Mouse (Mus musculus) spleen, postnatal 4 days (tissue): ENCODE measurements around the gene Fasn.
"Not testable (repeated sequence)": the region's sequence is repeated elsewhere in the genome, so short reads cannot be mapped to it uniquely, and the experiment has no call there.

Experiments used
- DNase-seq, 2 experiments: peaks; one replicate each; pipeline ENCODE4 v3.0.0; 2022; ENCODE audit warnings: low spot score in 2 of 2

Fasn gene

GRCm38 (mm10) chr11:120798244-120798643 is 26.1 kb downstream of the Fasn start:
- no peak for DNase-seq

GRCm38 (mm10) chr11:120796614-120796946 is 27.8 kb downstream of the Fasn start:
- DNase-seq = no peak

- peak; percentile 97 to 99 for DNase-seq
Observed at GRCm38 (mm10) chr11:120795756-120796613, 28.4 kb downstream of the Fasn start, which contains the start of gene Dus1l. Gene Dus1l (minus strand): TSS chr11:120796403.

GRCm38 (mm10) chr11:120792652-120793051 is 31.7 kb downstream of the Fasn start:
- DNase-seq = no peak

GRCm38 (mm10) chr11:120789810-120790209 is 34.5 kb downstream of the Fasn start:
- no peak for DNase-seq

GRCm38 (mm10) chr11:120789355-120789754 is 35.0 kb downstream of the Fasn start:
- no peak for DNase-seq

- DNase-seq = not testable (repeated sequence)
Observed at GRCm38 (mm10) chr11:120788460-120788859, 35.9 kb downstream of the Fasn start.

GRCm38 (mm10) chr11:120785145-120785544 is 39.2 kb downstream of the Fasn start:
- no peak for DNase-seq

GRCm38 (mm10) chr11:120784064-120784791 is 40.1 kb downstream of the Fasn start, which contains the start of the genes Rfng and Gps1:
Gene Rfng (minus strand): TSS chr11:120784207.
Gene Gps1 (plus strand): TSS chr11:120784272.
- DNase-seq = peak; percentile 83 to 91

- DNase-seq = peak in 1 of 2 experiments; percentile 72
Observed at GRCm38 (mm10) chr11:120783426-120784063, 40.8 kb downstream of the Fasn start.

GRCm38 (mm10) chr11:120781361-120781760 is 43.0 kb downstream of the Fasn start:
- DNase-seq = not testable (repeated sequence)

- no peak for DNase-seq
Observed at GRCm38 (mm10) chr11:120779876-120780275, 44.5 kb downstream of the Fasn start.

- no peak for DNase-seq
Observed at GRCm38 (mm10) chr11:120777123-120777522, 47.2 kb downstream of the Fasn start.

- peak; percentile 92 to 98 for DNase-seq
Observed at GRCm38 (mm10) chr11:120775774-120776469, 48.4 kb downstream of the Fasn start.

GRCm38 (mm10) chr11:120773463-120774190 is 50.7 kb downstream of the Fasn start:
- DNase-seq = no peak

GRCm38 (mm10) chr11:120772749-120773148 is 51.6 kb downstream of the Fasn start:
- DNase-seq = no peak

GRCm38 (mm10) chr11:120768206-120768605 is 56.1 kb downstream of the Fasn start:
- DNase-seq = no peak

GRCm38 (mm10) chr11:120767023-120767422 is 57.3 kb downstream of the Fasn start:
- not testable (repeated sequence) for DNase-seq

- DNase-seq = not testable (repeated sequence)
Observed at GRCm38 (mm10) chr11:120763121-120763999, 61.0 kb downstream of the Fasn start.

- not testable (repeated sequence) for DNase-seq
Observed at GRCm38 (mm10) chr11:120762672-120763041, 61.7 kb downstream of the Fasn start, which contains the start of gene Hmga1b. Gene Hmga1b (plus strand): TSS chr11:120762794.
